Mouse (Mus musculus) G1E (cell line): ENCODE measurements around the gene Wwox.

Experiments used
- CTCF ChIP-seq: IDR thresholded peaks from 2 replicates; pipeline ENCODE4 v1.5.1; 2012; ENCODE audit warnings: low read depth, low read length, inconsistent platforms, mixed read lengths
- TAL1 ChIP-seq: conservative IDR thresholded peaks from 2 replicates; pipeline ENCODE4 v1.6.1; 2012; ENCODE audit warnings: low read depth, low read length, inconsistent platforms, mixed read lengths

GRCm38 (mm10) chr8:115151416-115151815 lies 712.0 kb downstream of the Wwox start:
- TF ChIP-seq CTCF (no peak), TAL1 (no peak)
